Mouse (Mus musculus): Measurements from ENCODE around the gene Draxin.
"Not testable (repeated sequence)": the region's sequence is repeated elsewhere in the genome, so short reads cannot be mapped to it uniquely, and the experiment has no call there.

The Draxin gene

DNA sequence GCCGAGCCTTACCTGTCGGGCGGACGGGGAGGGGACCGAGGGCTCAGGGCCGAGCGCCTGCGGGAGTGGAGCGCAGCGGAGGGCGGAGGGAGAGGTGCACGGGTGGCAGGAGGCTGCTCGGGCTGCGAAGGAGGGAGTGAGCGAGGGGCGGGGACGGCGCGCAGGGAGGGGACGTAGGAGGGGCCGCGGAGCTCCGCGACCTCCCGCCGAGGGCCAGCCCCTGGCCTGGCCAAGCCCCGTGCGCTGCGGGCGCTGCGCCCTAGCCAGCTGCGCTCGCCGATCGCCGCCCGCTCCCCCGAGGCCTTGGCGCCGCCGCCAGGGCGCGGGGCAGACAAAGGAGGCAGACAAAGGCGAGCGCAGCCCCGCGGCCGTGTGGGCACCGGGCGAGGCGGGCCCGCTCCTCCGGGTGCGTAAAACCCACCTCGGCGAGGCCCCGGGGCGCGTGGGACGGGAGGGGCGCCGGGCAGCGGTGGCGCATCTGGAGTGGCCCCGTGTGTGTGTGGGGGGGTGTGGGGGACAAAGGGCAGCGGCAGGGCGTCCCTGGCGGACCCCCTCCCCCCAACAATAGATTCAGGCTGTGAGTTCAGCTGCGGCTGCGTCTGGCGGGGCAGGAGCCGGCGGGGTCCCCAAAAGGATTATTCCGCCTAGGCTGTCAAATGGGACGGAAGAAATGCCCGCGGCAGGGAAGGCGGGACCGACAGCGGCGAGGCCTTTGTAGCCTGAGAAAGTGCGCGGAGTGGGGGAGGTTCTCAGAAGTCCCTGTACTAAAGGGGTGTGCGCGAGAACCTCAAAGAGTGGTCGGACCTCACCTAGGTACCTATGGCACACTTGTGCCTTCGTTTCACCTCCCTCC is at the start of gene Draxin:
Gene Draxin (minus strand): TSS at position 138 of the 853 bp plus-strand sequence.
- no peak for DNase-seq (ENCODE audit: low spot score in 2 of 2)

GRCm38 (mm10) chr4:148177716-148178115 is 47.2 kb upstream of the Draxin start:
- no peak for DNase-seq (ENCODE audit: low spot score in 2 of 2)

- not testable (repeated sequence) for DNase-seq (ENCODE audit: low spot score in 2 of 2)
Observed at GRCm38 (mm10) chr4:148176603-148177002, 46.1 kb upstream of the Draxin start.

DNA sequence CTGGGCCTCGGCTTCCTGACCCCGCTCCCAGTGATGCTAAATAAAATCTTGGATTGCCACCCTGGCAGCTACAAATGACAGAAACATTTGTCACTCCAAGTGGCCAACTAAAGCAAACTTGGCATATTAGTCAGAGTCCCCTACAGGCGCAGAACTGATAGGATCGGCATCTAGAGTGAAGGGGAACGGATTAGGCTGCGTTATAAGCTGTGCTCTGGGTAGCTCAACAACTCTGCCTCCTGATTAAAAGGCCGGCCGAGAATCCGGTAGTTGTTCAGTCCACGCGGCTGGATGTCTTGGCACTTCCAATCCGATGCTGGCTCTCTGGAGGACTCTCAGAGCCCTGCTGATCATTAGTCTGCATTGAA is 44.0 kb upstream of the Draxin start:
- no peak for DNase-seq (ENCODE audit: low spot score in 2 of 2)

DNA sequence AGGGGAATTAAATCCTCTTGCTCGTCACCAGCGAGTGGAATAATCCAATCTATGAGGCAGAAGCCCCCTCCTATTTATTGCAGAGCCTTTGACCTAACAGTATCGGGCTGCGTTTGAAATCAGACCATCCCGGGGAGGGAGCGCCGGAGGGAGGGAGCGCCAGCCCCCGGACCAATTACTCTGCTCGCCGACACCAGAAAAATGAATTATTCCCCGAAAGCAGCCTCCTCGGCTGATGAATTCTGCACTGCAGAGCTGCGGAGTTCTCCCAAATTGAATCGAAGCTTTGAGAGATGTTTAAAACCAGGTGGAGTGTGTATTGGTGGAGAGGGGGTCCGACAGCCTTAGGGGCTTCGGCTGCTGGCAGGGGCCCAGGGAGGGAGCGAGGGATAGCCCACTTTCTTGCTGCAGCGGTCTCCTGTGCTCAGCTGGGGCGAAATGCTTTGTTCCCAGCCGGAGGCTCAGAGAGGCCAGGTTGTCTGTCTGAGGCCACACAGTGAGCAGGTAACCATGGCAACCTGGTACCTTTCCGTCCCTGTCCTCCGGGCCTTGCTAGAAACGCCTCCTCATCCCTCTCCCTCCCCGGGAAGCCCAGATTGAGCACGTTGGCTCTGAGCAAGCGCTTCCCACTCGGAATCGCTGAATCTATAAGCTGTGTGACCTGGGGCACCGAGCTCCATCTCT is 43.5 kb upstream of the Draxin start:
- DNase-seq (ENCODE audit: low spot score in 2 of 2) = no peak

DNA sequence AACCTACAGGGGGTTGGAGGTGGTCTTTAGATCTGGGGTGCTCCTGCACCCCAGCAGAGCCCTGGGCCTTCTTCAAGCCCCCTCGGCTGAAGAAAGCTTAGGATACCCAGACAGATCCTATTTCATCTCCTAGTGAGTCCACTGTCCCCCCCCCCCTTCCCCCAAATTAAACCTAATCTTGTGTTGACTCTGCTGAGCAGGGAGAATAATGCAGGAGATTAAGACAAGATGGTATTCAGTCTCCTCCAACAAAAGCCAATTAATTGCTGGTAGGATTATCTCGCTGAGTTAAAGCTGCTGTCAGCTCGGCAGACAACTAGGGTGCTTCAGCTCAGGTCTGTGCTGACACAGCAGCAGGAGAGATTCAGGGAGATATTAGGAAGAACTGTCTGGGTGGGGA is 40.8 kb upstream of the Draxin start:
- no peak for DNase-seq (ENCODE audit: low spot score in 2 of 2)

DNA sequence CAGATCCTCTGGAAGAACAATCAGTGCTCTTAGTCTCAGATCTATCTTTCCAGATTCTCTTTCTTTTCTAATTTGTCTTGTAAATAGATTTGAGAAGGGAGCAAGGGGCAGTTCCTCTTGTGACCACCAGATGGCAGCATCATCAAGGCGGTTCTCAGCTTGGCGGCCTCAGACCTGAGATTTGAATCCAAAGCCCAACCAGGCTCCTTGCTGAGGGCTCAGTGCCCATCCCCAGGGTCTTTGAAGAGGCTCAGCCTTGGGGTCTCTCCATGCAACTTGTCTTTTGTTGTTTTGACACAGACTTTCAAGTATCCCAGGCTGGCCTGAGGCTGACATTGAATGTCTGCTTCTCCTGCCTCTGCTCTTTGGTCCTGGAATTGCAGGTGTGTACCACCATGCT is 40.3 kb upstream of the Draxin start:
- peak in 1 of 2 experiments; percentile 77 for DNase-seq (ENCODE audit: low spot score in 2 of 2)

GRCm38 (mm10) chr4:148169586-148169985 is 39.1 kb upstream of the Draxin start:
- no peak for DNase-seq (ENCODE audit: low spot score in 2 of 2)

GRCm38 (mm10) chr4:148168287-148168686 is 37.8 kb upstream of the Draxin start:
- peak; percentile 51 to 85 for DNase-seq (ENCODE audit: low spot score in 2 of 2)

DNA sequence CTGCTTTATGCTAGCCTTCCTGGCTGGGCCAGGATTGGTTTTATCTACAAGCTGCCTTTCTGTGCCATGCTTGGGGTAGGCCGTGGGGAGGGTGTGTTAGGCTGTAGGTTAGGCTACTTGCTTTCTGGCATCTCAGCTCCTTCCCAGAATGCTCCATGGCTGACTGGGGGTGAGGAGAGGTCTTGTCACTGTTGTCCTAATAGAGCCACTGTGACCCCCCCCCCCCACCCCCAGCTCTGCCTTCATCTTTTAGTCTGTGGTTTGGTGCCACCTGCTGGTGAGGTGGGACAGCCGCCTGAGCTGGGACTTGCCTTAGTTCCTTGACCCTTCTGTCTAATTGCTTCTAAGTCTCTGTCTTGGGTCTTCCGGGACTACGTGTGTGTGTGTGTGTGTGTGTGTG is 36.5 kb upstream of the Draxin start:
- peak; percentile 61 to 85 for DNase-seq (ENCODE audit: low spot score in 2 of 2)

GRCm38 (mm10) chr4:148166431-148166830 is 35.9 kb upstream of the Draxin start:
- DNase-seq (ENCODE audit: low spot score in 2 of 2) = no peak

GRCm38 (mm10) chr4:148165551-148165950 is 35.1 kb upstream of the Draxin start:
- no peak for DNase-seq (ENCODE audit: low spot score in 2 of 2)

- DNase-seq (ENCODE audit: low spot score in 2 of 2) = no peak
Observed at GRCm38 (mm10) chr4:148164461-148164860, 34.0 kb upstream of the Draxin start.

DNA sequence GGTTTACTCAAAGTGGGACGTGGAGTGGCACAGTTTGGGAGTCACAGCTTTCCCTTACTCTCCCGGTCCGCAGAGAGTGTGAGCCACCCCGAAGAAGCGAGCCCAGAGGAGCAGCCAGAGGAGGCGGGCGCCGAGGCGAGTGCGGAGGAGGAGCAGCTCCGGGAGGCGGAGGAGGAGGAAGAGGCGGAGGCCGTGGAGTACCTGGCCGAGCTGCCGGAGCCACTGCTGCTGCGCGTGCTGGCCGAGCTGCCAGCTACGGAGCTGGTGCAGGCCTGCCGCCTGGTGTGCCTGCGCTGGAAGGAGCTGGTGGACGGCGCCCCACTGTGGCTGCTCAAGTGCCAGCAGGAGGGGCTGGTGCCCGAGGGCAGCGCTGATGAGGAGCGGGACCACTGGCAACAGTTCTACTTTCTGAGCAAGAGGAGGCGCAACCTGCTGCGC is 33.5 kb upstream of the Draxin start:
- DNase-seq (ENCODE audit: low spot score in 2 of 2) = peak; percentile 61 to 82

DNA sequence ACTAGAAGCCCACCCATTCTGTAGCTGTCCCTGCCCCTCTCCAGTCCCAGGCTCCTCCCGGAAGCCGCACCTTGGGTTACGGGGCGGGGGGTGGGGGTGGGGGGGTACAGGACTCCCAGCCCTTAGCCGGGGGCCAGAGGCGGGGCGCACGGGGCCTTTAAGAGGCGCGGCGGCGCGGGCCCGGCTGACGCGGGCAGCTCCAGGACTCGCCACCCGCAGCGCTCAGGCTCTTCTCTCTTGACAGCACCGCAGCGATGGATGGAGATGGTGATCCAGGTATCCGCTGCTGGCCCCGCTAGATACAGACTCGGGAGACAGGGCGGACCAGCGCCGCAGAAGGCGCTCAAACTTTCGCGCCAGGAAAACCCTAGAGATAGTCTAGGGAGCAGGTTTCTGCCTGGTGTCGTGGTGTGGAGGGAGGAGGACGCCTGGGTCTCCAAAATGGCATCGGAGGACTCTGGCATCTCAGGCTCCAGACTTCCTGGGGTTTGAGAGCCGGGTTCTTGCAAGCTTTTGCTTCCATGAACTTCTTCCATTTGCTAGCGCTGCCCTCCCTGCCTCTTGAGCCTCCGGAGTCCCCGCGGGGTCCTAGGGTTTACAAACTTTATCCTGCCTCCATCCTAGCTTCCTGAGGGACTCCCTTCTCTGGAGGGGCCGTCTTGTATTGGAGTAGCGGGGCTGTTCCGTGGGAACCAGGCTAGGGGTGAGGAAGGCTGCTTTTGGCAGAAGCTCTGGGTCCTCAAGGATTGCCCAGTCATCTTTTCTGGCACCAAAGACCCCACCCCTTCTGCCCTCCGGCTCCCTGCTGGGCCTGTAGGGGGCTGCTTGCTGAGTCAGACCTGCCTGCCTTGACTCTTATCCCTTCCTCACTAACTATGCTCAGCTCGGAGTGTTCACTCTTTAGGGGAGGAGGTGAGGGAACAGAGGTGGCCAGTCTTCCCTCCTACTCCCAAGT is 30.2 kb upstream of the Draxin start, which contains the start of the genes Fbxo44 and Fbxo2:
Gene Fbxo44 (minus strand): TSS at position 47 of the 955 bp plus-strand sequence.
Gene Fbxo2 (plus strand): TSS at position 186 of the 955 bp plus-strand sequence.
- no peak for DNase-seq (ENCODE audit: low spot score in 2 of 2)

- DNase-seq (ENCODE audit: low spot score in 2 of 2) = peak; percentile 87 to 92
Observed at GRCm38 (mm10) chr4:148159544-148160435, 29.3 kb upstream of the Draxin start.

DNA sequence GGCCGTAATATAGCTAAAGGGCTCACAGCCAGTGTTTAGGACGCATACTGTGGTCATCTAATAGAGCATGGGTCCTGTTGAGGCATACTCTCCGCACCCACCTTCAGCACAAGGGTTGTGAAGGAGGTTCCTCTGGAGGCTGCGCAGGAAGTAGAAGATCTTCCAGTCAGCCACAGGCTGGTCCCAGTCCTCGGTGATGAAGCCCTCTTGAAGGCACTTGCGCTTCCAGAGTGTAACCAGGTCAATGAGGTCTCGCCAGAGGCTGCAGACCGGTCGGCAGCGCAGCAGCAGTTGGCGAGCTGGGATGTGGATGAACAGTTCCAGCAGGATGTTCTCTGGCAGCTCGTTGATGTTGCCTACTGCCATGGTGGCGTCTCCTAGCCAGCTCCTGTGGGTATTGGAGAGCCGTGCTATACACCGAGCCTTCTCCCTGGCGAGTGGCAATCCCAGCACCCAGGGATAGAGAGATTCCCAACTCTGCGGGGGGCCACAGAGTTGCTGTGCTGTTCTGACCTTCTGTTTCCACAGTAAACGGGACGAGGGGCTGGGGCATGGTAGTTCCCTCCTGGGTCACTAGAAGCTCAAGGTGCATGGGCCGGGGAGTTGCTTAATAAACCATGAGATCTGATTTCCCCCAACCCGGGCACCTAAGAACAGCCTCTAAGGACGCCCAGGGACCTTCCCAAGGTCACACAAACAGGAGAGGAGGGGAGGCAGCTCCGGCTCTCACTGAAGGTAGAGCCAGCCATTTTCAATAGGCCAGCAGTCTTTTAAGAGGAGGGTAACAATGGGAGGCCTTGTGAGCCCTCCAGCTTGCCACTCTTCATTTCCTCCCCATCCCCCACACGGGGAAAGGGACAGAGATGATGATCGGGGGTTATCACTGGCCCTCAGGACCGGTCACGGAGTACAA is 28.2 kb upstream of the Draxin start:
- no peak for DNase-seq (ENCODE audit: low spot score in 2 of 2)

- peak in 1 of 2 experiments; percentile 33 for DNase-seq (ENCODE audit: low spot score in 2 of 2)
Observed at GRCm38 (mm10) chr4:148154982-148155381, 24.5 kb upstream of the Draxin start.

DNA sequence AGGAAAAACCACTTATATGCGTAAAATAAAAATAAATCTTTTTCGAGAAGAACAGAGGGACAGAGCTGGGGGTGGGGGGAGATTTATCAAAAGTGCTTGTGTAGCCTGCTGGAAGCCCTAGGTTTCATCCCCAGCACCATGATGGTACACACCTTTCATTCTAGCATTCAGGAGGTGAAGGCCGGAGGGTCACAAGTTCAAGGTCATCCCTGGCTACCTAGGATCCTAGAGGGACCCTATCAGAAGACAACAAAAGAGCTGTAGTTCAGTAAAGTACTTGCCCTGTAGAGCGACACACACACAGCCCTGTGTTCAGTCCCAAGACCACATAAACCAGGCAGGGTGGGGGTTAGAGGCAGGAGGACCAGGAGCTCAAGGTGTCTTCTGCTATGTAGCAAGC is 23.5 kb upstream of the Draxin start:
- no peak for DNase-seq (ENCODE audit: low spot score in 2 of 2)

GRCm38 (mm10) chr4:148152547-148152946 is 22.0 kb upstream of the Draxin start:
- no peak for DNase-seq (ENCODE audit: low spot score in 2 of 2)
